In the genomic region with DNA sequence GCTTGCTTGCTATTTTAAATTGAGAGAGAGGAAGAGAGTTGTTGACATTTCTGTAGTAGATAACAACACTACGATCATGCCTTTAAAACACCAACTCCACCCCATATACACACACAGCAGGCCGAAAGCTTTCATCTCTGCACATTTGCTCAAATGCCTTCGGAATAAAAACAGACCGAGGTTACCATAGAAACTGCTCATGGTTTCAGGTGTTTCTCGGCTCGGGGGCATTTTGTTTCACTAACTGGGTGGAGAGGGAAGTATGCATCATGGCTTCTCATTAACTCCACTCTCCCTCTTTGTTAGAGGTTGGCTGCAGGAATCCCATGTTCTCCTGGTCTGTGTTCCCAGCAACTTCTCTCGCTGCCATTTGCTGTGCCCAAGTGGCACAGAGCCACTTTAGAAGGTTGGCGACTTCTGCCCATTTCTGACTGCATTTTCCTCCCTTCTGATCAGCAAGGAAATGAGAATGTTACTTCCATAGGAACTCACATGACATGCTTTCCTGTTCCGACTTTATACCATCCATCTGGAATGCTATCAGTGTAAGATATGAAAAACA, we compare ENCODE assay signal across 18 mouse cellular contexts. TPM values are rescaled to one million over a fixed set of nuclear protein-coding genes. Genes with fewer than 3 reads are reported as not detected.
DNase-seq lines count a peak whose midpoint lies in the region; ATAC-seq and TF ChIP-seq lines count a peak whose summit lies in the region.
"Had no signal": no experiment of that assay in that cellular context is flagged by ENCODE, and none has a peak within 500 bp of the region (broad histone marks: within the 10 kb centered on the region; RNA-seq: fewer than 3 reads in every experiment).

No protein-coding gene starts in this region.

- H3K4me2 ChIP-seq in kidney, embryonic 14.5 days (replicated peaks; ENCODE audit: low read depth, low read length): no peak overlapping the region
- H3K4me2 ChIP-seq in liver, embryonic 12.5 days: no peak overlapping the region
- H3K4me2 ChIP-seq in liver, embryonic 11.5 days: no peak overlapping the region
- H3K4me2 ChIP-seq: embryonic facial prominence, embryonic 12.5 days; neural tube, embryonic 13.5 days had no signal

- TF ChIP-seq CTCF in thymus, adult 2 months (IDR thresholded peaks at IDR 0.05; ENCODE audit: borderline replicate concordance, control insufficient read depth, extremely low read depth, insufficient read depth, low read length, poor library complexity): no peak

- no peaks in the 10 kb centered on the region for H3K27me3 ChIP-seq in kidney, embryonic 14.5 days (ENCODE audit: control insufficient read depth, insufficient read depth, low read length)
- no peaks in the 10 kb centered on the region for H3K27me3 ChIP-seq in thymus, adult 2 months (ENCODE audit: control insufficient read depth, insufficient read depth, low read length)
- no peaks in the 10 kb centered on the region for H3K27me3 ChIP-seq in liver, embryonic 12.5 days (replicated peaks)
- H3K27me3 ChIP-seq in liver, embryonic 11.5 days (replicated peaks; ENCODE audit: control insufficient read depth, insufficient read depth, low read length): no peaks in the 10 kb centered on the region
- H3K27me3 ChIP-seq: embryonic facial prominence, embryonic 12.5 days; megakaryocyte, embryonic 14.5 days; neural tube, embryonic 13.5 days had no signal

- WGBS in kidney, embryonic 14.5 days: 48% methylated on average over 9 of the region's 9 CpGs
- WGBS in thymus, adult 2 months: 89% methylated on average over 9 of the region's 9 CpGs
- 55% methylated on average over 9 of the region's 9 CpGs for WGBS in liver, embryonic 12.5 days (ENCODE audit: insufficient replicate concordance)
- WGBS in liver, embryonic 11.5 days: 64% methylated on average over 9 of the region's 9 CpGs

- peak; percentile 23 for DNase-seq in cerebellum, adult 9-11 months
- no peak for DNase-seq in cerebellum, adult 8-10 months
- no peak for DNase-seq in kidney, adult 9 months
- DNase-seq in thymus, adult 2 months: no peak
- no peak for DNase-seq in thymus, postnatal 25 days
- DNase-seq in liver, embryonic 11.5 days (ENCODE audit: low spot score): no peak
- DNase-seq: heart, postnatal 4 days; kidney, postnatal 25 days; liver, postnatal 0 days; right cerebral cortex, adult 18-20 months had no signal

- no peak overlapping the region for H3K4me3 ChIP-seq in kidney, embryonic 14.5 days (ENCODE audit: low read length)
- no peak overlapping the region for H3K4me3 ChIP-seq in thymus, adult 2 months (ENCODE audit: control insufficient read depth, insufficient read depth, low read length)
- no peak overlapping the region for H3K4me3 ChIP-seq in liver, embryonic 12.5 days
- no peak overlapping the region for H3K4me3 ChIP-seq in liver, embryonic 11.5 days (ENCODE audit: low read depth, low read length)
- H3K4me3 ChIP-seq: embryonic facial prominence, embryonic 12.5 days; megakaryocyte, embryonic 14.5 days; neural tube, embryonic 13.5 days had no signal

- no peak overlapping the region for H3K27ac ChIP-seq in kidney, embryonic 14.5 days (ENCODE audit: low read depth, low read length)
- peak overlapping the region; percentile 47; the same call in 1 of the 2 replicates for H3K27ac ChIP-seq in thymus, adult 2 months (ENCODE audit: control insufficient read depth, insufficient read depth, low read length)
- H3K27ac ChIP-seq in liver, embryonic 12.5 days: no peak overlapping the region
- no peak overlapping the region for H3K27ac ChIP-seq in liver, embryonic 11.5 days (ENCODE audit: low read depth, low read length)
- H3K27ac ChIP-seq: embryonic facial prominence, embryonic 12.5 days; neural tube, embryonic 13.5 days had no signal

- no peak for TF ChIP-seq POLR2A in thymus, adult 2 months (IDR thresholded peaks at IDR 0.05; ENCODE audit: control insufficient read depth, extremely low read depth, insufficient read depth, low read length, poor library complexity)

- 0 out of 2 replicates have a peak, but pooled peaks cover 4% of the 10 kb centered on the region for H3K4me1 ChIP-seq in kidney, embryonic 14.5 days (ENCODE audit: control insufficient read depth, insufficient read depth, low read length)
- H3K4me1 ChIP-seq in thymus, adult 2 months (replicated peaks; ENCODE audit: control insufficient read depth, insufficient read depth, low read length): peaks cover 6% of the 10 kb centered on the region; the same call in 1 of the 2 replicates
- no peaks in the 10 kb centered on the region for H3K4me1 ChIP-seq in liver, embryonic 12.5 days
- H3K4me1 ChIP-seq in liver, embryonic 11.5 days (replicated peaks; ENCODE audit: control insufficient read depth, insufficient read depth, low read length): no peaks in the 10 kb centered on the region
- H3K4me1 ChIP-seq: embryonic facial prominence, embryonic 12.5 days had no signal

- no peaks in the 10 kb centered on the region for H3K36me3 ChIP-seq in kidney, embryonic 14.5 days (ENCODE audit: control insufficient read depth, insufficient read depth, low read length)
- H3K36me3 ChIP-seq in thymus, adult 2 months (ENCODE audit: control insufficient read depth, insufficient read depth, low read length): no peaks in the 10 kb centered on the region
- no peaks in the 10 kb centered on the region for H3K36me3 ChIP-seq in liver, embryonic 12.5 days
- no peaks in the 10 kb centered on the region for H3K36me3 ChIP-seq in liver, embryonic 11.5 days (ENCODE audit: control insufficient read depth, insufficient read depth, low read length)
- H3K36me3 ChIP-seq: embryonic facial prominence, embryonic 12.5 days; neural tube, embryonic 13.5 days had no signal

- no peak overlapping the region for H3K9ac ChIP-seq in kidney, embryonic 14.5 days (ENCODE audit: low read depth, low read length)
- no peak overlapping the region for H3K9ac ChIP-seq in liver, embryonic 12.5 days
- no peak overlapping the region for H3K9ac ChIP-seq in liver, embryonic 11.5 days (ENCODE audit: low read depth, low read length)
- H3K9ac ChIP-seq: embryonic facial prominence, embryonic 12.5 days; liver, postnatal 0 days; neural tube, embryonic 13.5 days had no signal

- H3K9me3 ChIP-seq in kidney, embryonic 14.5 days (ENCODE audit: control insufficient read depth, low read length): no peaks in the 10 kb centered on the region
- no peaks in the 10 kb centered on the region for H3K9me3 ChIP-seq in liver, embryonic 12.5 days (replicated peaks)
- H3K9me3 ChIP-seq in liver, embryonic 11.5 days (ENCODE audit: control insufficient read depth, low read length): no peaks in the 10 kb centered on the region
- H3K9me3 ChIP-seq: embryonic facial prominence, embryonic 12.5 days; megakaryocyte, embryonic 14.5 days; neural tube, embryonic 13.5 days had no signal

- ATAC-seq in kidney, embryonic 14.5 days (ENCODE audit: low FRiP score, low TSS enrichment): 0 out of 2 replicates have a peak, but pooled peaks have one; percentile 30
- ATAC-seq in liver, embryonic 12.5 days: no peak
- no peak for ATAC-seq in liver, embryonic 11.5 days (replicated peaks; ENCODE audit: low FRiP score)
- ATAC-seq: liver, postnatal 0 days; Patski had no signal

RNA-seq across cellular contexts. Expression of a gene that starts 5.6 kb away (rescaled TPM):
- 7.6 and 11.7 TPM in 2 replicates for polyA plus RNA-seq in kidney, embryonic 14.5 days (2014; fragmentation: Nextera tagmentation; extraction: Ambion mirVana)
- polyA plus RNA-seq in thymus, adult 2 months (2012; rRNA removed): 7.4 and 8.1 TPM in 2 replicates
- 5.1 and 5.6 TPM in 2 replicates for polyA plus RNA-seq in liver, embryonic 12.5 days (2016; fragmentation: Nextera tagmentation; extraction: Ambion mirVana)
- polyA plus RNA-seq in liver, embryonic 11.5 days (2014; fragmentation: Nextera tagmentation; extraction: Ambion mirVana): 6.5 and 8.1 TPM in 2 replicates

RNA-seq across cellular contexts. Expression of a gene that starts 49.2 kb away (rescaled TPM):
- polyA plus RNA-seq in kidney, embryonic 14.5 days (2014; fragmentation: Nextera tagmentation; extraction: Ambion mirVana): 0.08 and 0.23 TPM in 2 replicates
- polyA plus RNA-seq in thymus, adult 2 months (2012; rRNA removed): 1.1 and 2.3 TPM in 2 replicates
- polyA plus RNA-seq in liver, embryonic 12.5 days (2016; fragmentation: Nextera tagmentation; extraction: Ambion mirVana): 0.12 and 0.17 TPM in 2 replicates
- polyA plus RNA-seq in liver, embryonic 11.5 days (2014; fragmentation: Nextera tagmentation; extraction: Ambion mirVana): 0.38 and 0.71 TPM in 2 replicates
- polyA plus RNA-seq: C2C12 had no signal

RNA-seq across cellular contexts. Expression of a gene that starts 55.2 kb away (rescaled TPM):
- not detected in 2 replicates for polyA plus RNA-seq in kidney, embryonic 14.5 days (2014; fragmentation: Nextera tagmentation; extraction: Ambion mirVana)
- 0.08 and 0.20 TPM in 2 replicates for polyA plus RNA-seq in thymus, adult 2 months (2012; rRNA removed)
- not detected in 2 replicates for polyA plus RNA-seq in liver, embryonic 12.5 days (2016; fragmentation: Nextera tagmentation; extraction: Ambion mirVana)
- polyA plus RNA-seq in liver, embryonic 11.5 days (2014; fragmentation: Nextera tagmentation; extraction: Ambion mirVana): not detected in 2 replicates
- polyA plus RNA-seq: C2C12; embryonic facial prominence, embryonic 12.5 days; neural tube, embryonic 13.5 days; Patski; testis, adult 2 months had no signal
